Mouse (Mus musculus) spleen, postnatal 14 days (tissue): Measurements from ENCODE around the gene Gm10518.

ENCODE experiments used
- DNase-seq, 2 experiments: peaks; one replicate each; pipeline ENCODE4 v3.0.0; 2021 to 2022; ENCODE audit warnings: low spot score in 2 of 2

The Gm10518 gene

GRCm38 (mm10) chr1:179833596-179833995 lies 30.4 kb downstream of the Gm10518 start:
- DNase-seq, result no peak

DNA sequence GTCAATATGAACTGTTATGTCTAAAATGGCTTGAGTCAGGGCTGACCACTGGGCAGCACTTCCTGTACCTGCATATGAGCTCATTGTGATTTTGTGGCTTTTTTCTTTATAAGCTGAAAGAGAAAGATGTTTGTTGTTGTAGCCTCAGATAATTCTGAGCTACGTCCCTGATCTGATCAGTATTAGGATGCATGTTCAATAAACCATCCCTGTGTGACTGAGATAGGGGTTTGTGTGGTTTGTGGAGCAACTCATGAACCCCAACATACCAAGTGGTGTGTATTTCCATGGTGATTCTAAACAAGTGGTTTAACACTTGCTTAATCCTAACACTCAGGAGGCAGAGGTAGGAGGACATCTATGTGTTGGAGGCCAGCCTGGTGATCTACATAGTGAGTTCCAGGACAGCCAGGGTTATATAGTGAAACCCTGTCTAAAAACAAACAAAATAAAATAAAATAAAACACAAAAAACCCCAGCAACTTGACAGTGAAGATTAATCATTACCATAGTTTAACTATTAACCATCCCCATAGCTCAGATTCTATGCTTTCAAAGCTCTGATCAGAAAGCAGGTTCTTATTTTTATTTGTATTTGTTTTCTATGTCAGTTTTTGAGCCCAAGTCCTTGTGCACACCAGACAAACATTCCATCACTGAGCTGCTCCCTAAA lies 32.7 kb downstream of the Gm10518 start:
- no peak for DNase-seq

GRCm38 (mm10) chr1:179836426-179837404 lies 33.5 kb downstream of the Gm10518 start:
- no peak for DNase-seq

DNA sequence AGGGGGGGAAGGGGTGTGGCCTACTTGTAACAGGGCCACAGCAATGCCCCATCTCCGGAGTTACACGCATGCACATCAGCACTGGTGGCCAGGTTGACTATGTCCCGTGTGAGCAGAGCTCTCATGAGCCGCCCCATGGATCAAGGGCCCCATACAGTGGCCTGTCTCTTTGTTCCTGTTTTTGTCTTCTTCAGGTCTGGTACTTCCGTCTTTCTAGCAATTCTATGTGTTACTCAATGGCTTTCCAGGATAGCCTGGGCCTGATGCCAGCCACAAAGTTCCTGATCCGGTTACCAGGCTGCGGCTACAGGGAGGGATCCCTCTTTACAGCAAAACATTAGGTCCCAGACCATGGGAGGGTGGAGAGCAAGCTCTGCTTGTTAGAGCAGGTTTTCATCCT lies 39.4 kb downstream of the Gm10518 start:
- DNase-seq, result no peak

- DNase-seq, result no peak
Observed at GRCm38 (mm10) chr1:179843981-179844380, 40.8 kb downstream of the Gm10518 start.

- DNase-seq, result peak; percentile 58 to 80
Observed at GRCm38 (mm10) chr1:179844894-179845293, 41.7 kb downstream of the Gm10518 start.

DNA sequence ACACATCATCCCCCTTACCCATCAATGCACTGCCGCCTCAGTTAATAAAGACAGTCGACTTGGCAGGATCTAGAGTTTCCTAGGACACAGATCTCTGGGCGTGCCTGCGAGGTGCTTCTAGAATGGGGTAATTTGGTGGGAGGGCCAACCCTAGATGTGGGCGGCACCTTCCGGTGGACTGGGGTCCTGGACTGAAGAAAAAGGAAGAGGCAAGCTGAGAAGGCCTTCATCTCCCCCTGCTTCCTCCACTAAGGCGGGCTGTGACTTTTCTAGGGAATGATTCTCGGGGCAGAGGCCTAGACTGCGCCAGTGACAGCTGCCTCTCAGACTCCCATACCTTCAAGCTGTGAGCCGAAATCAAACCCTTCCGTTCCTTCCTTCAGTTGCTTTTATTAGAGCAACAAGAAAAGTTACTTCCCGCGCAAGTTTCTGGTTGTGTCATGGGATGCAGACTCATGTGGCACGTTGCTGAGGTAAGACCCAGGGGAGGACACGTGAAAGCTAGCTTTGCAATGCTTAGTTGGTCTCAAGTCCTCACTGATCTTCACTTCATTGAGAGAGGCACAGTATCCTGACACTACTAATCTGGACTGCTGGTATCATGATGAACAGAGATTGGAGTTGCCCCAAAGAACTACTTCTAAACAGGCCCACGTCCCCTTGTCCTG lies 42.8 kb downstream of the Gm10518 start:
- DNase-seq, result no peak

GRCm38 (mm10) chr1:179847173-179847572 lies 44.0 kb downstream of the Gm10518 start:
- DNase-seq, result no peak

DNA sequence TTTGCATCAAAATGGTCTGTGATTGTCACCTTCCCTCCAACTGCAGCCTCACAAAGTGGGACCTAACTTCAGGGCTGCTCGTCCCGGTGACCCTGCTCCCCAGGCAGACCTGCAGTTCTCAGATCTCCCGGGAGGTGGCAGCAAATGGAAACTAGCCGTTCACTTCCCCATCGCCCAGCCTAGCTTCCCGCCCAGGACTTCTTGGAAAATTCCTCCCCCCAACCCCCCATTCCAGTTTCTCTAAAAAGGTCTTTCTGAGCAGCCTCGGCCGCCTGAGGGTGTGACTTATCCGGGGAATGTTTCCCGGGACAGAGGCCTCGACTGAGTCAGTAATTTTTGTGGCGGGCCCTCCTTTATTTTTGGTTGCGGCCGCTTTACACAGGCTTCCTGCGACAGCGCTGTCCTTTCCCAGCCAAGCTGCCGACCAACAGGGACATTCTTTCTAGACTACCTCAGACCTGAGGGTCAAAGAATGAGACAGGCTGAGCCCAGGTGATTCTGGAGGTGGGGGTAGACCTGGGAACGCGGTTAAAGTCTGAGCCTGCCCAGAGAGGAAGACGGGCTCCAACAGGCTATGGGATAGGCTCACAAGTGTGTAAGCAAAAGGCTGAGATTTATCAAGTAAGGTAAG lies 44.7 kb downstream of the Gm10518 start:
- peak; percentile 66 to 77 for DNase-seq

DNA sequence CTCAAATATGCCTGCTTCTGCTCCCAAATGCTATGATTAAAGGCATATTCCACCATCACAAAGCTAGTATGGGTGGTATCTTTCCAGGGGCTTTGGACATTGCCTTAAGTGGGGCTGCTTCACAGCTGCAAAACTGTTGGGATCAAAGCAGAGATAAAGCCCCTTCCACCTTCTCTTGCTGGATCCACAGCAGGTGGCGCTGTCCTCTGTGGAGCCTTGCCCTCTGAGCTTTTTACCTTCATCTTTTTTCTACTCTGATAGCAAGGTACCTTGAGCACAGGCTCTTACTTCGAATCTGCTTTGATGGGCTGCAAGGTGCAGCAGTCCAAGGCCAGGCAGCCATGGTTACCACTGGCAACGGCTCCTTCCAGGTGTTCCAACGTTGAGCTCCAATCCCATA lies 50.2 kb downstream of the Gm10518 start:
- DNase-seq, result peak in 1 of 2 experiments; percentile 23
